In the genomic region with DNA sequence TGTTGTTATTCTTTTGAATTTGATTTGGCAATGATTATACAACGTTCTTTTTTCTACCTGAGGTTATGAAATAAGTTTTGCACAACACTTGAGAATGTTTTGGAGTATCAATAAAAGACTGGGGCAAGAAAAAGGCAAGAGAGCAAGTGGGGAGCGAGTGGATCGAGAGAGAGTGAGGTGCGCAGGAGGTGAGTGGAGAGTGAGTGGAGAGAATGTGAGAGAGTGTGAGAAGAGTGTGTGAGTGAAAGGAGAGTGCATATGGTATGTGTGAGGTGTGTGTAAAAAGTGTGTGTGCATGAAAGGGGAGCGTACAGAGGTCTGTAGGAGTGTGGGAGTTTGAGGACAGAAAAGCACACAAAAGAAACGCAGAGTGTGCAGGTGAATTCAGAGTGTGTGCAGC, we compare ENCODE assay signal across 25 mouse cellular contexts. TPM values are rescaled to one million over a fixed set of nuclear protein-coding genes. Genes with fewer than 3 reads are reported as not detected.
A peak's percentile ranks its signal among the peaks of the same experiment; 100 is the strongest.
DNase-seq lines count a peak whose midpoint lies in the region; ATAC-seq and TF ChIP-seq lines count a peak whose summit lies in the region.
"Had no signal": no experiment of that assay in that cellular context is flagged by ENCODE, and none has a peak within 500 bp of the region (broad histone marks: within the 10 kb centered on the region; RNA-seq: fewer than 3 reads in every experiment).

No protein-coding gene starts in this region.

- DNase-seq in kidney, adult 2 months: no peak
- DNase-seq in kidney, postnatal 25 days: no peak
- peak; percentile 2 for DNase-seq in kidney, postnatal 14 days
- DNase-seq in kidney, adult 8-10 months: no peak
- no peak for DNase-seq in stomach, postnatal 0 days (ENCODE audit: low spot score)
- DNase-seq in gastrocnemius, postnatal 10 days: no peak
- DNase-seq: adrenal gland, adult 8-10 months; cerebellum, adult 2 months; cerebellum, postnatal 25 days; gastrocnemius, postnatal 14 days; heart, postnatal 14 days; lung, postnatal 4 days; midbrain, embryonic 14.5 days; thymus, adult 18-20 months; thymus, postnatal 25 days had no signal

- WGBS in kidney, adult 2 months: 45% methylated on average over 6 of the region's 6 CpGs
- WGBS in stomach, embryonic 14.5 days: 60% methylated on average over 6 of the region's 6 CpGs
- 57% methylated on average over 6 of the region's 6 CpGs for WGBS in stomach, postnatal 0 days

- no peaks in the 10 kb centered on the region for H3K36me3 ChIP-seq in kidney, adult 2 months (ENCODE audit: control insufficient read depth, insufficient read depth, low read length)
- H3K36me3 ChIP-seq in stomach, embryonic 14.5 days (ENCODE audit: control insufficient read depth, insufficient read depth, low read length): no peaks in the 10 kb centered on the region
- no peaks in the 10 kb centered on the region for H3K36me3 ChIP-seq in stomach, postnatal 0 days (ENCODE audit: control insufficient read depth, insufficient read depth, low read length)
- H3K36me3 ChIP-seq: embryonic facial prominence, embryonic 15.5 days; G1E; limb, embryonic 12.5 days had no signal

- no peak overlapping the region for H3K9ac ChIP-seq in stomach, embryonic 14.5 days (replicated peaks; ENCODE audit: low read depth, low read length)
- H3K9ac ChIP-seq in stomach, postnatal 0 days (ENCODE audit: low read length): no peak overlapping the region
- H3K9ac ChIP-seq: embryonic facial prominence, embryonic 15.5 days; forebrain, embryonic 13.5 days; limb, embryonic 12.5 days had no signal

- no peak for TF ChIP-seq POLR2A in kidney, adult 2 months (IDR thresholded peaks at IDR 0.05; ENCODE audit: low read depth, low read length)

- peaks cover 3% of the 10 kb centered on the region; the same call in 1 of the 2 replicates for H3K9me3 ChIP-seq in stomach, embryonic 14.5 days (ENCODE audit: control insufficient read depth, low read depth, low read length)
- no peaks in the 10 kb centered on the region for H3K9me3 ChIP-seq in stomach, postnatal 0 days (ENCODE audit: control insufficient read depth, low read length)
- H3K9me3 ChIP-seq: embryonic facial prominence, embryonic 15.5 days; forebrain, embryonic 13.5 days had no signal

- H3K4me3 ChIP-seq in kidney, adult 2 months (ENCODE audit: insufficient read depth, low read depth, low read length): no peak overlapping the region
- H3K4me3 ChIP-seq in stomach, embryonic 14.5 days (ENCODE audit: low read depth, low read length): no peak overlapping the region
- H3K4me3 ChIP-seq in stomach, postnatal 0 days (ENCODE audit: low read depth, low read length): no peak overlapping the region
- H3K4me3 ChIP-seq: embryonic facial prominence, embryonic 10.5 days; embryonic facial prominence, embryonic 15.5 days; forebrain, embryonic 13.5 days; layer of hippocampus, adult 2 months; left cerebral cortex, adult 2 months; limb, embryonic 12.5 days had no signal

- no peaks in the 10 kb centered on the region for H3K27me3 ChIP-seq in kidney, adult 2 months (replicated peaks; ENCODE audit: control insufficient read depth, insufficient read depth, low read length)
- no peaks in the 10 kb centered on the region for H3K27me3 ChIP-seq in stomach, embryonic 14.5 days (ENCODE audit: control insufficient read depth, insufficient read depth, low read length)
- no peaks in the 10 kb centered on the region for H3K27me3 ChIP-seq in stomach, postnatal 0 days (ENCODE audit: control insufficient read depth, insufficient read depth, low read length)
- H3K27me3 ChIP-seq: embryonic facial prominence, embryonic 15.5 days; forebrain, embryonic 13.5 days; limb, embryonic 12.5 days had no signal

- ATAC-seq in stomach, embryonic 14.5 days (ENCODE audit: insufficient number of reproducible peaks, insufficient read depth, low FRiP score, low read depth): peak; percentile 42; the same call in 1 of the 2 replicates
- no peak for ATAC-seq in stomach, postnatal 0 days (ENCODE audit: low FRiP score, low TSS enrichment)
- ATAC-seq: forebrain, embryonic 13.5 days; hindbrain, postnatal 0 days; lung, postnatal 0 days had no signal

- H3K4me1 ChIP-seq in kidney, adult 2 months (ENCODE audit: control insufficient read depth, insufficient read depth, low read length): peaks cover 3% of the 10 kb centered on the region; the same call in 1 of the 2 replicates
- H3K4me1 ChIP-seq in stomach, embryonic 14.5 days (ENCODE audit: control insufficient read depth, insufficient read depth, low read length): no peaks in the 10 kb centered on the region
- H3K4me1 ChIP-seq in stomach, postnatal 0 days (replicated peaks; ENCODE audit: control insufficient read depth, insufficient read depth): no peaks in the 10 kb centered on the region
- H3K4me1 ChIP-seq: embryonic facial prominence, embryonic 10.5 days; embryonic facial prominence, embryonic 15.5 days; forebrain, embryonic 13.5 days; limb, embryonic 12.5 days had no signal

- H3K4me2 ChIP-seq in stomach, embryonic 14.5 days (replicated peaks; ENCODE audit: low read depth, low read length): no peak overlapping the region
- no peak overlapping the region for H3K4me2 ChIP-seq in stomach, postnatal 0 days (replicated peaks; ENCODE audit: low read depth)
- H3K4me2 ChIP-seq: embryonic facial prominence, embryonic 15.5 days; forebrain, embryonic 13.5 days; limb, embryonic 12.5 days had no signal

- peak overlapping the region; percentile 76 for H3K27ac ChIP-seq in kidney, adult 2 months (ENCODE audit: insufficient read depth, low read depth, low read length)
- H3K27ac ChIP-seq in stomach, embryonic 14.5 days (ENCODE audit: low read length): peak overlapping the region; percentile 61; the same call in 1 of the 2 replicates
- H3K27ac ChIP-seq in stomach, postnatal 0 days (replicated peaks): no peak overlapping the region
- H3K27ac ChIP-seq: embryonic facial prominence, embryonic 10.5 days; embryonic facial prominence, embryonic 15.5 days; forebrain, embryonic 13.5 days; hindbrain, postnatal 0 days; layer of hippocampus, adult 2 months; left cerebral cortex, adult 2 months; limb, embryonic 12.5 days had no signal

- no peak for TF ChIP-seq CTCF in kidney, adult 2 months (conservative IDR thresholded peaks at IDR 0.05; ENCODE audit: insufficient read depth, insufficient read length, low read depth, low read length)
- no peak for TF ChIP-seq CTCF in stomach, postnatal 0 days (IDR thresholded peaks at IDR 0.05; ENCODE audit: low read depth)

- TF ChIP-seq EP300 in stomach, postnatal 0 days (optimal IDR thresholded peaks at IDR 0.05): no peak

RNA-seq across cellular contexts. Expression of gene Zfp959, which starts 12.2 kb away (rescaled TPM):
- polyA plus RNA-seq in kidney, adult 2 months (2012; rRNA removed): 0.86 and 1.9 TPM in 2 replicates
- 15.3 and 17.2 TPM in 2 replicates for polyA plus RNA-seq in stomach, embryonic 14.5 days (2014; fragmentation: Nextera tagmentation; extraction: Ambion mirVana)
- polyA plus RNA-seq in stomach, postnatal 0 days (2015; fragmentation: Nextera tagmentation; extraction: Ambion mirVana): 7.5 and 7.7 TPM in 2 replicates
- 1 to 10 TPM; 3.6 to 4.5 TPM for total RNA-seq in gastrocnemius, postnatal 10 days (2021)

RNA-seq across cellular contexts. Expression of gene Zfp119a, which starts 25.4 kb away (rescaled TPM):
- polyA plus RNA-seq in kidney, adult 2 months (2012; rRNA removed): 0.37 and 0.56 TPM in 2 replicates
- 12.3 and 12.5 TPM in 2 replicates for polyA plus RNA-seq in stomach, embryonic 14.5 days (2014; fragmentation: Nextera tagmentation; extraction: Ambion mirVana)
- 7.3 and 7.5 TPM in 2 replicates for polyA plus RNA-seq in stomach, postnatal 0 days (2015; fragmentation: Nextera tagmentation; extraction: Ambion mirVana)
- 1 to 10 TPM; 4.2 to 5.1 TPM for total RNA-seq in gastrocnemius, postnatal 10 days (2021)

RNA-seq across cellular contexts. Expression of gene Zfp119b, which starts 45.2 kb away (rescaled TPM):
- 0.46 and 0.69 TPM in 2 replicates for polyA plus RNA-seq in kidney, adult 2 months (2012; rRNA removed)
- 4.6 and 7.7 TPM in 2 replicates for polyA plus RNA-seq in stomach, embryonic 14.5 days (2014; fragmentation: Nextera tagmentation; extraction: Ambion mirVana)
- polyA plus RNA-seq in stomach, postnatal 0 days (2015; fragmentation: Nextera tagmentation; extraction: Ambion mirVana): 4.9 and 5.8 TPM in 2 replicates
- total RNA-seq in gastrocnemius, postnatal 10 days (2021): 1 to 10 TPM; 3.5 to 4.0 TPM

RNA-seq across cellular contexts. Expression of gene Ebi3, which starts 48.3 kb away (rescaled TPM):
- polyA plus RNA-seq in kidney, adult 2 months (2012; rRNA removed): 3.1 and 3.5 TPM in 2 replicates
- 2.7 and 3.1 TPM in 2 replicates for polyA plus RNA-seq in stomach, embryonic 14.5 days (2014; fragmentation: Nextera tagmentation; extraction: Ambion mirVana)
- 2.7 and 3.1 TPM in 2 replicates for polyA plus RNA-seq in stomach, postnatal 0 days (2015; fragmentation: Nextera tagmentation; extraction: Ambion mirVana)
- total RNA-seq in gastrocnemius, postnatal 10 days (2021): 1 to 10 TPM in 1 of 2 experiments, under 1 TPM in 1; 0.75 to 1.6 TPM

RNA-seq across cellular contexts. Expression of gene Yju2, which starts 54.8 kb away (rescaled TPM):
- 7.2 and 7.7 TPM in 2 replicates for polyA plus RNA-seq in kidney, adult 2 months (2012; rRNA removed)
- polyA plus RNA-seq in stomach, embryonic 14.5 days (2014; fragmentation: Nextera tagmentation; extraction: Ambion mirVana): 20.8 and 21.8 TPM in 2 replicates
- polyA plus RNA-seq in stomach, postnatal 0 days (2015; fragmentation: Nextera tagmentation; extraction: Ambion mirVana): 12.5 and 12.6 TPM in 2 replicates
- 10 to 100 TPM; 11.1 to 11.6 TPM for total RNA-seq in gastrocnemius, postnatal 10 days (2021)
